Mouse (Mus musculus) megakaryocyte, embryonic 14.5 days (primary cell): ENCODE measurements around the gene Hist1h2bp.

Experiments used
- FLI1 ChIP-seq: IDR thresholded peaks from 2 replicates; pipeline ENCODE4 v1.6.1; 2012; ENCODE audit warnings: low read length, inconsistent platforms, mixed read lengths
- GATA1 ChIP-seq: IDR thresholded peaks from 3 replicates; pipeline ENCODE4 v1.6.1; 2012; ENCODE audit warnings: mixed read lengths, low read length, inconsistent platforms, borderline replicate concordance

DNA sequence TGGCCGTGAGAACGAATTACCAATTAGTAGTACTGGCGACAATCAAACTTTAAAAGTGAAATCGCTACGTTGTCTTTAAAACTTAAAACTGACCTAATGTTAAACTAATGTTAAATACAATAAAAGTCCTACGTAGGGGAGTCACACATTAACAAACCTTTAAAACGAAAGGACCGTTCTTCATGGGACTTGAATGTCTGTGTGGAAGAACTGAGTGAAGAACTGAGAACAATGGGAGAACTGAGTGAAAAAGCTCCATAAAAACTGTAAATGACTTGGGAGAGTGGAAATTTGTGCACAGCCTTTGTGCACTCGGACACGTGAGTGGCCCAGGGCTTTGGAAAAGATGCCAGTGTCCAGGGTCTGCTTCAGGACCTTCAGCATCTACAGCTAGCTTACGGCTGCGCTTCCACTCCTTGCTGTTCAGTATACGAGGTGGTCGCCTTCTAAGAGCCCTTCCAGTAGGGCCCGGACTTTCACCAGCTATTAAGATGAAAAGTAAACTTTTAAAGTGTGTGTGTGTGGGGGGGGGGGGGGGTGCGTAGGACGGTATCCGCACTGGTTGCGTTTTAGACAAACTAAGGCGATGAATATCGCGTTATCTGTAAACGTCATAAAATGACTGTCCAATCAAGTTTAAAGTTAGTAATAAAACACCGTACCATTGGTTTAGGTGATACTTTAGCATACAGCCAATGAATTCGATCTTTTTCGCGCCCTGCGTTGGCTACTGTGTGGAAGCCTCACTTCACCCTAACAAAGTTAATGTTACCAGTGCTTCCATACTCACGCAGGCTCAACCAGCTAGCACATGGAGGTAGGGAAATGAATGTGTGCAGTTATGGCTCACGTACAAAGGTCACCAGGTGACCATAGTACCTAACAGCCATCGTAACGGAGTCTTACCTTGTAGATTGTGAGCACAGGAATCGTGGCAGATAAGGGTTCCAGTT is 8.2 kb upstream of the Hist1h2bp start:
- TF ChIP-seq FLI1, result no peak
- TF ChIP-seq GATA1, result no peak
